Mouse (Mus musculus): ENCODE results near the gene Hectd4.

Hectd4 gene

DNA sequence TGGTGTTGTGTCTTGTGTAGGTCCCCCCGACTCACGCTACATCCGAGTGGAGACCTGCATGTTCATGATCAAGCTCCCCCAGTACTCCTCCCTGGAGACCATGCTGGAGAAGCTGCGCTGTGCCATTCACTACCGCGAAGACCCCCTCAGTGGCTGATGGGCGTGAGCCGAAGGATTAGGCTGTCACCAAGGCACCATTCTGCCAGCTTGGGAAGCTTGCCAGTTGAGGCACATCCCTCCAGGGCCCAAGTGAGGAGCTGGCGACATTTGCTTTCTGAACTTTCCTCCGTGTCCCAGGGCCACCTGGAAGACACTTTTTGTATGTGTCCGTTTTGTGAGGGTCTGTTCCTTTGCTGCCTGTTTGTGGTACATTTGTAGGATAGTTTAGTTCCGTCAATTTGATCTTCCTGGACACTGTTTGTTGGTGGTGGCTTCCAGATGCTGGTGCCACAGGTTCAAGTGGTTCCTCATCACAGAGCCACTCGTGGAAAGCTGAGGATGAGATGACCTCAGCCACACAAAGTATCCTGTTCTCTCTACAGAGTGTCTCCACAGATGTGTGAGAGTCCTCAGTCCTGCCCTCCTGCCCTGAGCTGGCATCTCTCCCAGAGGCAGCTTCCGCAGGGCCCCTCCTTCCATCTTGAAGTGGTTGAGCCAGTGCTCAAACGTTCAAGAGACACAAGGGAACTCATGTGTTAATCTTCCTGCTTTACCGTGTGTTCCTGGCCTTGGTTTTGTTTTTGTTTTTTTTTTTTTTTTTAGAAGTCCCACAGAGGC, 146.6 kb downstream of the Hectd4 start:
- DNase-seq, result peak; percentile 45 to 53

DNA sequence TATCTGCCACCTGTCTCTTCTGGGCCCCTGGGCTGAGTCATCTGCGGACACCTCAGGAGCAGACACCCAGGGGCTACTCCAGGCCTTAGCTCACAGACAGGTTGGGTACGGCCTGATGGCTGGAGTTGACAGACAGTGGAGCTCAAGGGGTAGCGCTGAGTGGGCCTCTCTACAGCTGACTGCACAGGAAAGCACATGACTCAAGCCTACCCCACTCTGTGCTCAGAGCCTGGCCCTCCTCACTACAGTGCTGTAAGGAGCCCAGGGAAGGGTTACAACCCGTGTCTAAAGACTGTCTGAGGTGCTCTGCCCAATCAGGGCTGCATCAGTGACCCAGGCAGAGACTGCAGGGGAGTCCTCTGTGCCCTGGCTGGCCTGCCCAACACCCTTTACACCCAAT, 147.2 kb downstream of the Hectd4 start:
- no peak for DNase-seq

DNA sequence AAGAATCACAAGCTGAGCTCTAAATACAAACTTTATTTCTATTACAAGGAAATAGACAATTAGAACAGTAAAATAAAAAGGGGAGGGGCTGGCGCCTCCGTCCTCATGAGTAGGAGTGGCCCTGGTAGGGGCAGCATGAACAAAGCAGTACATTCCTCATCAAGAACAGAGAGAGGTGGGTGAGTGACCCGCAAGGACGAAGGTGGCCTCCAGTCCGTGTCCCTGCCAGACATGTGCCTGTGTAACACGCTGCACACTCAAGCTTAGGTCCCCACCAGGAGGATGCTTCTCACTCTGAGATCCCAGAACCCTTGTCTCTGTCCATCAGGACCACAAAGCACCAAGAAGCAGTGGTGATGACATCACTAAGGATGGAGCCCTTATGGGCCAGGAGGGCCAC, 151.7 kb downstream of the Hectd4 start:
- no peak for DNase-seq

DNA sequence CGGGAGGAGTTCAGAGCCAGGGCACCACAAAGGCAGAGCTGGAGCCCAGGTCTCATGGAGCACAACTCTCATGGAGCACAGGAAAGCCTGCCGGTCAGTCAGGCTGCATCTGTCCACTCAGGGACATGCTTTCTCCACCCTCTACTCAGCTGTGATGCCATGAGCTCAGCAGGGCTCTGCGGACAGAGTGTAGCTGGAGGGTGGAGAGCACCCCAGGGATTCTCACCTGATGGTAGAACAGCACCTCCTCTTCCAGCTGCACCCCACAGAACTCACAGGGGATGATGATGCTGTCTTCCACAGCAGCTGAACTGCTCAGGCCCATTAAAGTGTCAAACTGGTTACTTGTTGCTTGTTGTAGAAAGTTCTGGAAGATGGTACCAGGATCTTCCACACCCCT, 154.8 kb downstream of the Hectd4 start:
- no peak for DNase-seq

DNA sequence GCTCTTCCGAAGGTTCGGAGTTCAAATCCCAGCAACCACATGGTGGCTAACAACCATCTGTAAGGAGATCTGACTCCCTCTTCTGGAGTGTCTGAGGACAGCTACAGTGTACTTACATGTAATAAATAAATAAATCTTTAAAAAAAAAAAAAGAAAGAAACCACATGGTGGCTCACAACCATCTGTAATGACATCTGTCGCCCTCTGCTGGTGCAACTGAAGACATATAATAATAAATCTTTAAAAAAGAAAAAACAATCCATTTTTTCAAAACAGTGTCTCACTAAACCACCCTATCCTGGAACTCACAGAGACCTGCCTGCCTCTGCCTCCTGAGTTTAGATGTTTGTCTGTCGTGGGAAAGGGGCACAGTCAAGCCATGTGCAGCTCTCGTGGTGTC, 157.0 kb downstream of the Hectd4 start:
- peak; percentile 43 to 75 for DNase-seq

DNA sequence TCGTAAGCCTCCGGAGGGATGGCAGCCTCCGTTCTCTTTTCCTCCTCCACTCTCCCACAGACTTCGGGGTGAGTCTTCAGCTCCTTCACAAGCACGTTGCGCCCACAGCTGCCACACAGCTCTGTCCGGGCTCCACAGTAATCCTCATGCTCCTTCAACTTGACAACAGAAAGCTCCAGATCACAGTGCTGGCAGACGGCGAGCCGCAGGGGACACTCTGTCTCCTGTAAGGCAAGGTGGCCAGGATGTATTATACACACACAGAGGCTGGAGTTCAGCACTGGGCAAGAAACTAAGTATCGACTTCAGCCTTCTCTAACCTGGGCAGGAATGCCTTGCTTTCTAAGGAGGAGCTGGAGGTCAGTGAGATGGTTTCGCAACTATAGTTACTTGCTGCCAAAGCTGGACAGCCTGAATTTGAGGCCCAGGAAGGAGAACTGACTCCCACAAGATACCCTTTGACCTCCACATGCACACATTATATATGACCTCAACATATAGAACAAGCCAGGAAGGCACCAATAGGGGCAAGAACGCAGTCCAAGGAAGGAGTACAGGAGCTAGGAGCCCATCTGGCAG, 158.7 kb downstream of the Hectd4 start:
- no peak for DNase-seq

DNA sequence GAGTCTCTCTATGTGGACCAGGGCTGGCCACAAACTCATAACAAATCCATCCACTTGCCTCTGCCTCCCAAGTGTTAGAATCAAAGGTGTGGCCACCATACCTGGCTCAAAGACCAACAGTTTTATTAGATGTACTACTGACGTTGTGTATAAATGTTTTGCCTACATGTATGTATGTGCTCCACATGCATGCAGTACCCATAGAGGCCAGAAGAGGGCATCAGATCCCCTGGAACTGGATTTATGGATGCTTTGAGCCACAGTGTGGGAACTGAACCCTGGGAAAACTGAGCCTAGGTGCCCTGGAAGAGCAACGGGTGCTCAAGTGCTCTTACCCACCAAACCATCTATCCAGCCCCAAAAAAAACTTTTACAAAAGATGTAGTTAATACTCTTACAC, 160.7 kb downstream of the Hectd4 start:
- DNase-seq, result peak in 1 of 2 experiments; percentile 63

DNA sequence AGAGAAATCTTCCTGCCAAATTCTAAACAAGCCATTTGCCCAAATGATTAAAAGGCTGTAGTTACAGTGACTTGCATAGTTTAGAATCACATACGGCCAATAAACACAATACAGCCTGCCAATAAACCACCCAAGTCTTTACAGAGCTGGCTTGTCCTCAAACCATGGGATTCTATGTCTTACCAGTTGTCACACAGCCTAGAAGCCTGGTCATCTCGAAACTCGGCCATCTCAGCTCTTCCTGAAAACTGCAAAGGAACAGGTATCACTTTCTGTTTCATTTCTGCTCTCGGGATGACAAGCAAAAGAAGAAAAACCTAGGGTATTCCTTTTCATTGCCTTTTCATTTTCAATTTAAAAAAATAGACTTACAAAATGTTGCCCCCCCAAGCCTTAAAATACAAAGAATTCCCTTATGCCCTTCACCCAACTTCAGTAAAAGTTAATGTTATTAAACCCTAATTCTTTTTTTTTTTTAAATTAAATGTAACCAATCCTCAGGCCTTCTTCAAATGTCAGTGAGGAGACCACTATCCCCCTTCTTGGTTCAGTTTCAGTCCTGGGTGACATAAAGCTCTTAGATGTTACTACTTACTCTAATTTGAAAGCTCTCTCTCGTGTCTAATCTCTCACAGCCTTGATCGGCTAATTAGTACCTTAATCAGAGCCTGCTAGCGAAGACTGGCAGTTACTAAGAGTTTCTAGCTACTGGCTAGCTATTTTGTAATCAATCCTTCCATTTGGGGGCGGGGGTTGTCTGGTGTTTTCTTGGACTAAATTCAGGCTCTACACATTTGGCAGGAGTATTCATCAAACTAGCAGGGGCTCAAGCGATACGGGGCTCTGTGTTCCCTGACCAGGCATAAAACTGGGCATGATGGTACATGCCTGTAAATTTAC, 164.1 kb downstream of the Hectd4 start:
- DNase-seq, result no peak

DNA sequence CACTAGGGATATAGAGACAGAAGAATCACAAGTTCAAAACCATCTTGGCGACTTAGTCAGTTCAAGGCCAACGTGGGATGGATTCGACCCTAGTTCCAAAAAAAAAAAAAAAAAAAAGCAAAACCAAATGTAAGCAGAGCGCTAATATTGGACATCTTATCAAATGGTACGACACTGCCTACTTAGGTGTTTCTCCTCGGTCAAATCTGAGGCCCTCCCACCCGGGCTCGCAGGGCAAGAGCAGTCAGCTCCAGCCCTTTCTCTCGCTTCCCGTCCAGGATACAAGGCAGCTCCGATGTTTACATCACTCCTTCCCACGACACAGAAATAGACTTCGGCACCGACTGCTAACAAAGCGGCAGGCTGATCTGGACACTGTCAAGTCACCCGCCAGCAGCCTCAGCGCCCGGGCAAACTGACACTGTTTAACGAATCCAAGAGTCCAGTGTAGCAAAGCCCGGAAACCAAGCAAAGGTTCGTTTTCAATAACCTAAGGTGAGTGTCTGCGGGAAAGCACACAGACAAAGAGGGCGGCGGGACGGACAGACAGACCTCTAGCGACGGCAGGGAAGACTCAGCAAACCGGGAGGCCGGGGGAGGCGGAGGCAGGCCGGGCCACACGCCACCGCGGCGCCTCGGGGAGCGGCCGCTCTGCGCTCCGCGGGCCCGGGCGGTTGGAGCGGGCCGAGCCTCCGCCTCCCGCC, 164.9 kb downstream of the Hectd4 start:
- peak in 1 of 2 experiments; percentile 68 for DNase-seq

DNA sequence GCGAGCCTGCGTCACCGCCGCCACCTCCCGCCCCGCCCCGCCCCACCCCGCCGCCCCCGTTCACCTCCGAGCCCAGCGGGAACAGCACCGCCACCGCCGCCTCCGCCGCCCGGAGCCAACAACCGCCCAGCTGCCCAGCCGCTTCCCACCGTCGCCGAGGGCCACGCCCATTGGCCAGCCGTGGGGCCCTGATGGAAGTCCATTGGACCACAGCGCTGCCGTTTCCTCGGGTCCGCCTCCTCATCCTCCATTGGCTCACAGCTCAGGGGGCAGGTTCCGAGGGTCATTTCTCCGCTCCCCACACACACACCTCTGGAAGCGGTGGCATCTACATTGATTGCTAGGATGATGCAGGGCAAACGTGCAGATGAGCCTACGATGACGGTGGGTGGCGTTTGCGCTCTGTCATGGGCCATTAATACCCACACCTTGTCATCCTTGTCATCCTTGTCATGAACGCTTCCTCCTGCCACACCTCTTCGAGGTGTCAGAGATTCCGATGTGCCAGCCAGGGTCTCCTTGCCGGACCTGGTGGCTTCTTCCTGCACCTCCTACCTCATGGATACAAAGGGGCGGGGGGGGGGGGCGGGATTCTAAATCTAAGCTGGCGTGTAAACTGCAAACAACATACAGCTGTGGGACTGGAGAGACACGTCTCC, 165.6 kb downstream of the Hectd4 start, which contains the start of gene Trafd1:
Gene Trafd1 (minus strand): TSS at position 172 of the 659 bp plus-strand sequence.
- peak; percentile 95 for DNase-seq

DNA sequence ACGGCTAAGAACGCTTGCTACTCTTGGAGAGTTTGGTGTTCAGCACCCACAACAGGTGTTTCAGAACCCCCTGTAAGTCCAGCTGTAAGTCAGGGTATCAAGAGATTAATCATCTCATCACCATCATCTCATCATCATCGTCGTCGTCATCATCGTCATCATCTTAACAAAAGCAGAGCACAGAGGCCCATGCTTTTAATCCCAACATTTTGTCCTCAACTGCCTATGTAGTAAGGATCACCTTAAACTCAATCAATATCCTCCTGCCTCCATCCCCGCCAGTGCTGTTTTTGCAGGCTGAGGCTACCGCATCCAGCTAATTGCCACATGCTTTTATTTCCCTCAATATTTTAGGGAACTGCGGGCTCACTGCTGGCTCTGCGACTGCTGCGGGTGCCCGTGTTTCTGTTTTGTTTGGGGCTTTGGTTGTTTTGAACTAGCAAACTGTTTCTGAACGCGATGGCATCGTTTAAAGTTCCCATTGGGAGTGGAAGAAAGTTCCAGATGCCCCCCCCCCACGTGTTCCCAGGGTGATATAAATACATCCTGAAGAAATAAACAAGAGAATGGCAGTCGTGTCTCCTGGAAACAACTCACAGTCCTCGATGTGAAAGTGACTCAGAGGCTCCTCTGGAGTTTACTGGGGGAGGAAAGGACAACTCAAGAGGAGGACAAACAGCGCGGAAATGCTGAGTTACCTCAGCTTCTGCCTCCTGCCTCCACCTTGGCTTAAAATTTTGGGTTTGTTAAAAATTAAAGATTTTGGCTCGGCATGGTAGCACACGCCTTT, 166.3 kb downstream of the Hectd4 start:
- DNase-seq, result no peak

DNA sequence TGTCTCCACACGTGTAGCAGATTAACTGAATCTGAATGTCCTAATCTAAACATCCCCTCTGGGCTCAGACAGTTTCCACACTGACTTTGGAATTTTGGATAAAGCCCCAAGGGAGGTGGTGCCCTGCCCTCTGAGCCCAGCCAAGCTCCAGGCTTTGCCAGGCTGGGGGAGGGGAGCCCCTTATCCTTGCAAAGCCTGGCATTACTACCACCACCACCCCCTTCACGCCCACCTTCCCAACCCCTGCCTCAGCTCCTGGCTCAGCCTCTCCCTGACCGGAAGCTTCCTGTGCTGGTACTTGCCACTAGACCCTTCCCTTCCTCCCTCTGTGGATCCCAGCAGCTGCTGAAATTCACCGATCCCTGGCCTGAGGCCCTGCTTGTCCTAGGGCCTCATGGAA, 167.1 kb downstream of the Hectd4 start:
- DNase-seq, result no peak

DNA sequence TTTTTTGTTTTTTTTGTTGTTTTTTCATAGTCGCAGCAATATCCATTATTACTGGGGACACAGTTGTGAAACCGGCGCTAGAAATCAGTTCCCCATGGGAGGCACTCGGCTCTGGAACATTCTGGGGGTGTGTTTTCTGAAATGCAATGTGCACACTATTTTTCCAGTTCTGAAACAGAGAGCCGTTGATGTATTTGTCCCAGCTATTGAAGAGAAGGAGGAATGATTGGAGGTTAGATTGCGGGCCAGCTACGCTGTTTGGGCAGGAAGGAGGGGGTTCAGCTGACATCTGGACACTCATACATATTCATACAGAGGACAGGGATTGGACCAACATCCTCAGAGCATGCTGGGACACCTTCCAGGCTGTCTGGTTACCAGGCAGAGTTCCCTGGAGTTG, 169.1 kb downstream of the Hectd4 start:
- DNase-seq, result no peak

DNA sequence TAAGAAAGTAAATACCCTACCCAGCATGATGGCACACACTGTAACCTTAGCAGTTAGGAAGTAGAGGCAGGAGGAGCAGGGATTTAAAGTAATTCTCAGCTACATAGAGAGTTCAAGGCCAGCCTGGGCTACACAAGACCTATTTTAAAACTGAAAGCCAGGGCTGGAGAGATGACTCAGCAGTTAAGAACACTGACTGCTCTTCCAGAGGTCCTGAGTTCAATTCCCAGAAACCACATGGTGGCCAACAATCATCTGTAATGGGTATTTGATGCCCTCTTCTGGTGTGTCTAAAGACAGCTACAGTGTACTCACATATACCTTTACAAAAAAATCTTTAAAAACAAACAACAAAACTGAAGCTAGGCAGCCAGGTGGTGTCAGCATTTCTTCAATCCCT, 169.7 kb downstream of the Hectd4 start:
- DNase-seq, result no peak

DNA sequence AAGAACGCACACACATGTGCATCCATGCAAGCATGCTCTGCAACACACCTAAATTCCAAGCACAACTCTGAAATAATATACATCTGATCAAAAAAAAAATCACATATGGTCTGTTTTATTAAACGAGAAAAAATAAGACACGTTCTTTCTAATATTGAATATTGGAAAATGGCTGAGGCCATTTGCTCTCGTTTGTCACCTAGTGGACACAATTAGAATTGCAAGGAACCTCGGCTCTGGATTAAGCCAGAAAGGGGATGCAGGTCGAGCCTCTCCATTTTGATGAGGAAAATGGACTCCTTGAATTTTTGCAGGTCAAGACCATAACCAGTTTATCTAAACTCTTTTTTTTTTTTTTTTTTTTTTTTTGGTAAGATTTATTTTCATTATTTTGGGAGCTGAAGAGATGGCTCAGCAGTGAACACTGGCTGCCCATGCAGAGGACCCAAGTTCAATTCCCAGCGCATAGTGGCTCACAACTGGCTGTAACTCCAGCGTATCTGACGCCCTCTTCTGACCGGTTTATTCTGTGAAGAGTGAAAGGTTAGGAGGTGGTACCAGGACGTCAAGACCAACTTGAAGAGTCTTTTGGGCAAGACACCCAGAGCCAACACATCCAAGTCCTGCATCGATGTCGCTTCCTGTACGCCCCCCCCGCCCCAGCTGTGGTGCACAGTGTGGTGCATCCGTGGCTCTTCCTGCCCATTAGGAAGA, 172.8 kb downstream of the Hectd4 start:
- DNase-seq, result peak; percentile 74 to 78

DNA sequence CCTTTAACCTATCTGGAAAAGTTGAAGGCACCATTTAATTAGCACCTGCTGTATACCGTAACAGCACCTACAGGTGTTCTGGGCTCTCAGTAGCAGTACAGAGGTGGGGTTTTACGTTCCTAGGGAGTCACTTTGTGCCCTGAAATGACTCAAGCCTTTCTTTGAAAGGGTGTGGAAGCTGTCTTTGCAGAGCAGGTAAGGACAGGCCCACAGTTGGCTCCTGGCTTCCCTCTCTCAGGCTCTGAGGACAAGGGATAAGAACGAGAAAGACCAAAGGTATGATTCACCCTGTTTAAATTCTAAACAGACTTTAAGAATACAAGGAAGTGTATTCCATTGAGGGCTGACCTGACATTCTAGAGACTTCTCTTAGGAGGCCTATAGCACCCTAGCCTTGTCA, 173.4 kb downstream of the Hectd4 start:
- DNase-seq, result no peak

DNA sequence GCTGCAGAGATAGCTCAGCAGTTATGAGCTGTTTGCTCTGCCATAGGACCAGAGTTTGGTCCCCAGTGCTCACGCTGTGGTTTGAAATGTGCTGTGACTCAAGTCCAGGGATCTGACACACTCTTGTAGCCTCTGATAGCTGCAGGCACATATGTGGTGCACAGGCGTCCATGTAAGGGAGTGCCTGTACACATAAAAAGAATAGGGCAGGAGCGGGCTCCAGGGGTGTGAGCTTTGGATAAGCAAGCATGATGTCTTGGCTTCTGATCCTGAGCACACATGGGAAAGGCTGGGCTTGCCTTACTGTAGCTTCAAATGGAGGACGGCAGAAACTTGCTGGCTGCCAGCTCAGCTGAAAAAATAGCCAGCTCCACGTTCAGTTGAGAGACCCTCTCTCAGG, 175.6 kb downstream of the Hectd4 start:
- DNase-seq, result no peak

DNA sequence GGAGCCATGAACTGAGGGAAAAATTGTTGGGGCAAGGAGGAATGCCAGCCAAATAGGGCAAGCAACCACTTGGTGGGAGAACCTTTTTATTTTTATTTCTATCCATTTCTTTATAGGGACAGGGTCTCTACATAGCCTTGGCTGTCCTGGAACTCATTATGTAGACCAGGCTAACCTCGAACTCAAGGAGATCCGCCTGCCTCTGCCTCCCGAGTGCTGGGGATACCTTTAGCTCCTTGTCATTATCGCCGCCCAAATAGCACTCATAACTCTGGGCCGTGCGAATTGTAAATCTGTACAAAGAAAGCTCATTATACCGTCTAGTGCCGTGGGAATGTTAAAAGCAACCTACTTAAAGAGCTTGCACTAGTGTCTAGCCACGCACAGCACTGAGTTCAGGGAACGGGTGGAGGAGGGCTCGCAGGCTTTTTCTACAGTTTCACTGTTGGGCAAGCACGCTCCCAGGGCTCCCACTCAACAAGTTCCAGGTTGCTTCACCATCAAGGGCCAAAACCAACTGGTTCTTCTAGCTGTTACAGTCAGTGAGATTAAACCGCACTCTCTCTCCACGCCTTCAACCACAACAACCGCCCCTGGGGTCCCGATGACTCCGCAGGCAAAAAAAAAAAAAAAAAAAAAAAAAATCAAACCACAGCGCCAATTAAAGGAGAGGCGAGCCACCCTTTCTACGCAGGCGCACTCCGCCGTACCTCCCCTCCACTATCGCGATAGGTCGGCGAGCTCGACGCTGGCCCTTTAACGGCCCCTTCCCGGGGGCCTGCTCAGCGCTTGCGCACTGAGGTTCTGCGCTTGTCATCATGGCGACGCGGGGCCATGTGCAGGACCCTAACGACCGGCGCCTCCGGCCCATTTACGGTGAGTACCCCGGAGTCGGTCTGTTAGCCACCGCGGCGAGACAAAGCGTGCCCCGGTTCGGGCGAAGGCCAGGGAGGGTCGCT, 177.4 kb downstream of the Hectd4 start, which contains the start of gene Naa25:
Gene Naa25 (plus strand): TSS at position 750 of the 959 bp plus-strand sequence.
- DNase-seq, result peak; percentile 97 to 98

Measured in cerebellum, postnatal 14 days (tissue).